Mouse (Mus musculus) right cerebral cortex, adult 18-20 months (tissue): ENCODE results near the gene Pcbp1.

Experiments used
- DNase-seq: peaks from one replicate; pipeline ENCODE4 v3.0.0; 2022; ENCODE audit warnings: mixed read lengths

Pcbp1 gene

DNA sequence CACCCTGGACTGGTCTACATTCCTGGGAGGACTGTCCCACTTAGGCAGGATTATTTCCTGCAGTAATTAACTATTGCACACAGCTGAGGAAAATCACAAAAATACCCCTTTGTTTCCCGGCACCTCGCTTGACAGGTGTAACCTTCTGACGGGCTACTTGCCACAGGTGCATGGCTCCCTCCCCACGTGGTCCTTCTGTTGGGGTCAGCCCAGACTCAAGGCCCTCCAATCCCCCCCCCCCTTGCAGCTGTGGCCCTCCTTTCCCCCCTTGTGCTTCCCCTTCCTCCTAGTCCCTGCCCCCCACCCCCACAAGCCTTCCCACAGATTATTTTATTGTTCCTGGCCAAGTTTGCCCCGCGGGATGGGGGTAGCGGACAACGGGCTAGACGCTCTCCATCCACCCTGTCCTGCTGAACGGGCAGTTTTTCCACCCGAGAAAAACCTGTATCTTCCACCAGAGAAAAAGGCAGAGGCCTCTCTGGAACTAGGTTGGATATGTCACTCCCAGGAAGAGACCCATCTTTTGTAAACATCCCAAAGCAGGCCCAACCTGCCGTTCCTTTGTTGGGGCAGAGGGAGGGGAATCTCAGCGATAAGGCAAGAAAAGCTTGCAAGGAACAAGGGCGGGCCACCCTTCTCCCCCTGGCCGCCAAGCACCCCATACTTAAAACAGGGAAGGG, 2.2 kb downstream of the Pcbp1 start:
- DNase-seq, result no peak

DNA sequence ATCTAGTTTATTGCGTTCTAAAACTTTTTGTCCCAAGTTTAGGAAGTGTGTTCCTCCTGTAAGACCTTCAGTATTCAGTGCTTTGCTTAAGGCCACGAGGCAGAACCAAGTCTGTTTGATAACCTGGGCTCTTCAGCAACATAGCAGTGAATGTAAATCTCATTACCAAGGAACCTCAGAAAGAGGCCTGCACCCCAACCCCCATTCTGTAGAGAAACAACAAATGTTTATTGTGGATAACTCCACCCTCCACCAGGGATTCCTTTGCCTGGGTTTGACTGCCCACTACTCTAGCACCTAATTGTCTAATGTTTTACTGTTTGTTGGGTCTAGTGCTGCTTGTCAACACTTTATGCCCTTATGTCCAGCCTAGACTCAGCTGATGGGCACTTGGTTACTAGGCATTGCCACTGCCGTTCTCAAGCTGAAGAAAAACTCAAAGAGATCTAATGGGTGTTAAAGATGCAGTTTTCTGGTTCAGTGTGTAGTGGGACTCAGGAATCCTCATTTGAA, 2.8 kb downstream of the Pcbp1 start:
- DNase-seq, result no peak

DNA sequence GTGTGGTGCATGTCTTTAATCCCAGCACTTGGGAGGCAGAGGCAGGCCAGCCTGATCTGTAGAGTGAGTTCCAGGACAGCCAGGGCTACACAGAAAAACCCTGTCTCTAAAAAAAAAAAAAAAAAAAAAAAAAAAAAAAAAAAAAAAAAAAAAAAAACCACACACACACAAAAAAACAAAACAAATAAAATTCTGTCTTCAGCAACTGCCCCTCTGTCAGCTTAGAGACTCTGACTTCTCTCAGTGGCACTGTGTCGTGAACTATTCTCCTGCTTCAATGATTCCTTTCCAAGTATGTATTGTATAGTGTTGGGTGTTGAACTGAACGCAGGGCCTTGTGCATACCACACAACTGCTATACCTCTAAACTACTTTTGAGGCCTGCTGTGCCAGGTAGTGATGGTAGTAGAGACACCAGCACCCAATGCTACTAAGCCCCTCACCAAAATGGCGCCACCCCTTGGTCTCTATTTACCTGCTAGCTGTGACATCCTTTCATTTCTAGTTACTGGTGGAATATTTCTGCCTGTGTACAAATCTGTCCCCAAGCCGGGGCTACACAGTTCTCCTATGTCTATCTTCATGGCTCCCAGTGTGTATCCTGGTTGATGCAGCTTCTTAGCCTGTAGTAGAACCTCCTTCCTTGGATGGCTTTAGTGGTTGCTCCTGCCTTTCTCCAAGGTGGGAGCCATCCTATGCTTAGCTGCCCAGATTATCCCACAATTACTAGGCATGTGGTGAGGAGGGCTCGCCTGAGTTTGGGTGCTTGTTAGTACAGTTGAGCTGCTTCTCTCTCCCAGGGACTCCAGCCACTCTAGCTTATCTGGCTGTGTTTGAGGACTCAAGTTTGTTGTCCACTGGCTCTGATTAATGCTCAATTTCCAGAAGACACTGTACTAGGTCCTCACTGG, 3.9 kb downstream of the Pcbp1 start:
- no peak for DNase-seq

DNA sequence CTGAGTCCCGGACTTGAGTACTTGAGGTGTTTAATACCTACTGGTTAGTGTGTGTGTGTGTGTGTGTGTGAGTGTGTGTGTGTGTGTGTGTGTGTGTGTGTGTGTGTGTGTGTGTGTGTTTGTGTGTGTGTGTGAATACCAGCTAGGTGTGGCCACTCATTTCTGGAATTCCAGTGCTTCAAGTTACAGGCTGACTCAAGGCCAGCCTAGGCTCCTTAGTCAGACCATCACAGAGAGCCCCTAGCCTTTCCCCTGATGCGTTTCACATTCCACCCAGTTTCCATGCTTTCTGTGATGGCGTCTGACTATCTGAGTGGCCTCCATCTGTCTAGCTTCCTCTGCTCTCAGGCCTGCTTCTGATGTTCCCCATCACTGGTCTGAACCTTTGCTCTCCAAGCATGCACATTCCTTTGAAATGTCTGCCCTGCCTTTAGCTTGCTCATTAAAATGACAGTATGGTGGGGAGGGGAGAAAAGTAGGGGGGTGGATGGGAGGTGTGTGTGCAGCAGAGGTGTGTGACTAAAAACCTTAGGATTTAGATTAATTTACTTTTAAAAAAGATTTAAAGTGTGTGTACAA, 6.3 kb downstream of the Pcbp1 start:
- DNase-seq, result no peak

DNA sequence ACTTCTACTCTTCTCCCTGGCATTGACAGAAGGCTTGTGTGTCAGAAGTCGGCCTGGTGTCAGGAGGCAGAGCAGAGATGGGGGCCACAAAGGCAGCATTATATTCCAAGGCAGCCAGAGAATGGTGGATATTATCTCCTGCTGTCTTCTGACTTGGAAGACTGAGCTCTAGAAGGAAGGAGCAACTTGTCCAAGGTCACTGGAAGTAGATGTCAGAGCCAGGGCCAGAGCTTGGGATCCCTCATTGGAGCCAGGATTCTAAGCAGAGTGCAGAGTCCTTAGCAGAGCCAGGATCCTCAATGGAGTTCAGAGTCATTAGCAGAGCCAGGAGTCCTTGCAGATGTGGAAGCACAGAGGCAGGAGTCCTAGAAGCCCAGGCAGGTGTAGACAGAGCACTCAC, 10.1 kb downstream of the Pcbp1 start:
- no peak for DNase-seq

DNA sequence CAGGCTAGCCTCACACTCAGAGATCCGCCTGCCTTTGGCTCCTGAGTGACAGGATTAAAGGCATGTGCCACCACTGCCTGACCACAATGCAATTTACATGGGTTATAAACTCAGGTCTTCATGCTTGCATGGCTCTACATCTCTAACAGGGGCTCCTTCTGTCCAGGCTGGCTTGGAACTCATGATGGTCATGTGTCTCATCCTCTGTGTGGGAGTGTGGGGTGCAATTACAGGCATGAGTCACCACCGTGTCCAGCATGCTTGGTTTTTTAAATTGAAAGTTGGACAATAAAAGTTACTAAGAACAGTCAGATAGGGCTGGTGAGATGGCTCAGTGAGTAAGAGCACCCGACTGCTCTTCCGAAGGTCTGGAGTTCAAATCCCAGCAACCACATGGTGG, 12.8 kb downstream of the Pcbp1 start:
- DNase-seq, result no peak

DNA sequence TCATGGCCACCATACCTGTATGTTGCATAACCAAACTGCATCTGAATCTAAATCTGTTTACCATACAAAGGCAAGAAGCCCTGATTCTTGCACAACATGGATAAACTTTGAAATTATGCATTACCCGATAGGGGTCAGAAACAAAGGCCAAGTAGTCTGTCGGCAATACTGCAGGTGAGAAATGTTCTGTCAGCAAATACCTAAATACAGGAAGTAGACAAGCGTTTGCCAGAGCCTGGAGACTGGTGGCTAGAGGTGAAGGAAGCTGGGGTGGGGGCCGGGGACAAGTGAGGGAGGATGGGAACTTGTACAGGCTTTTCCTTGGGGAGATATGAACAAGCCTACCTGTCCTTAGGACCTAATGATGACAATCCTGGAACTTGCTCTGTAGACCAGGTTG, 15.1 kb downstream of the Pcbp1 start:
- DNase-seq, result no peak

DNA sequence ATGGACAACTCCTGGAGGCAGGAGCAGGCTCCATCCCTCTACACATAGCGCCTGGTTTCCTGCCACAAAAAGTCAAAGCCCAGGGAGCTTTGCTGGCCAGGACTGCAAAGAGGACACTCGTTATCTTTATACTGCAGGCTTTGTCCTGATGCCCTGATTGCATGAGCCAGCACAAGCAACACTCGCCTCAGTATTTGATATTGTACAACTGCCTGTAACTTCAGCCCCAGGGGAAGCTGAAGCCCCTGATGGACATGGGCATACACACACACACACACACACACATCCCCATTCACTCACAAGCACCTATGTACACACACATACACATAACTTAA, 16.3 kb downstream of the Pcbp1 start:
- no peak for DNase-seq

DNA sequence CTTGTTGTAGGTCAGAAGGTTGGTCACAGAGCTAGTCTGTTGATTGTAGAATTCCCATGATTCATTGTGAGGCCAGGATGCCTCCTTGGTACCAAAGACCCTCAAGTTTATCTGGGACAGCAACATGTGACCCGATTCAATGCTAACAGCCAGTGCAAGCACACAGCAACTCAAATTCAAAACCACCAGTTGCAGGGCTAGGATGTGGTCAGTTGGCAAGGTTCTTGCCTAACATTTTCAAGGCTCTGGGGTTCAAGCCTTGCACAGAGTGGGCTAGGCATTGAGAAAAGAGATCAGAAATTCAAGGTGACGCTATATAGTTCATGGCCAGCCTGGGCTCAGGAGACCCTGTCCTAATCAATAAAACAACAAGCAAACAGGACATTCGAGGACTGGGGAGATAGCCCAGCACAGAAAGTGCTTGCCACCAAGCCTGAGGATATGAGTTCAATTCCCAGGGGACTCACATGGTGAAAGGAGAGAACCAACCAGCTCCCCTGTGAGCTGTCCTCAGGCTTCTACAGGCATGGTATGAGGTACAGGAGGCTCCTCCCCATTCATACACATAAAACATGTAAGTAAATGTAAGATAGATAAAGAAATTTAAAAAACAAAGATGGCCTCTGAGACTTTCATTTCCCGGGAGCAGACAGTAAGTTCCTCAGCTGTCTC, 16.8 kb downstream of the Pcbp1 start:
- no peak for DNase-seq

DNA sequence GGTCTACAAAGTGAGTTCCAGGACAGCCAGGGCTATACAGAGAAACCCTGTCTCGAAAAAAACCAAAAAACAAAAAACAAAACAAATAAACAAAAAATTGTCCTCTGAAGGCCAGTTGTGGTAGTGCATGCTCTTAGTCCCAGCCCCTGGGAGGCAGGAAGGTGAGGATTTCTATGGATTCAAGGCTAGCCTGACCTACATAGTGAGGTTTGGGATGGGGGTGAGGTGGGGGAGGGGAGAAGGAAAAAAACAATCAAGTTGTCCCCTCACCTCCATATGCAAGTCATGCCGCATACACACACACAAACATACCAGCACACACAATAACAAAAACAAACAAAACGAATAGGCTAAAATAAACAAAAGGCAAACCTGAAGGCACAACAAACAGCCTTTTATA, 17.4 kb downstream of the Pcbp1 start:
- no peak for DNase-seq

DNA sequence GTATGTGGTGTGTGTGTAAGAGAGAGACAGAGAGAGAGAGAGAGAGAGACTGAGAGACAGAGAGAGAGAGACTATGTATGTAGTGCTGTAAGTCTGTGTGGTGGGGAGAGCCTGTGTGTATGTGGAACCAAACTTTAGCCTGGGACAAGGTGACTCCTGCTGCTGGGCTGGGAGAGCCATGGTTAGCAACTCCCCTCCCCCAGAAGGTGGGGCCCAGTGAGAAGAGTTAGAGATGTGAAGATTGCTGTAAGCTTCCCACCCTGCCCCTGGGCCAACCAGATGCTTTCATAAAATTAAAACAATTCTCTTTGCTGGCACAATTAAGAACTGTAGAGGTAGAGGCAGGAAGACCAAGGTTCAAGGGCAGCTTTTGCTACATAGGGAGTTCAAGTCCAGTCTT, 19.0 kb downstream of the Pcbp1 start:
- DNase-seq, result no peak

DNA sequence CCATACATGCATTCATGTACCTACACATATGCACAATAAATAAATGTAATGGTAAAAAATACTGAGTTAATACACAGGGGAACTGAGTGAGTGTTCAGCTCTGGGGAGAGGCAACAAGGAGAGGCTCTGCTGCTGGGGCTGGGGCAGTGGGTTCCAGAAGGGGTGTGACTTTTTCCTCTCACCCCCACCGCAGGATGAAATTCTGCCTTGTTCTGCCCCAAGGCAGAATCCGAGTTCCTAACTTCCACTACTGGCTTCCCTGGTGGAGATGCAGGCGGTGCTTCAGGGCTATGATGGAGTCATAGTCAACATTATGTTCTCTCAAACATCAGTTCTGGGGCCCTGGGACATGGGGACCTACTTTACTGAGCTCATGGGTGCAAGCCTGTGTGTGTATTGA, 19.8 kb downstream of the Pcbp1 start:
- DNase-seq, result no peak

DNA sequence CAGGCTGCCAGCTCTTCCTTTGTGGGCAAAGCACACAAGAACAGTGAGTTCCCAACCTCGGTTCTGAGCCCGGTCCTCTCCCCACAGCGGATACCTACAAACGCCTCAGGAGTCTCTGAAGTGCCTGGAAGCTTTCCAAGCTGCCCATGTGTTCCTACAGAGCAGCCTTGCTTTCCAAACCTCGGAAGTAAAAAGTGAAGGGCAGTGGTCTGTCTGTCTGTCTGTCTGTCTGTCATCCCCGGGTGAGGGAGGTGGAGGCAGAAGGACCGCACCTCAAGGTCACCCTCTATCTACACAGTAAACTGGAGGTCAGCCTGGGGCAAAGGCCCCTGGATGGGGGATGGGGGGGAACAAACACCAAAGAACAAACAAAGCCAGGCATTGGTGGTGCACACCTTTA, 20.4 kb downstream of the Pcbp1 start:
- DNase-seq, result no peak

DNA sequence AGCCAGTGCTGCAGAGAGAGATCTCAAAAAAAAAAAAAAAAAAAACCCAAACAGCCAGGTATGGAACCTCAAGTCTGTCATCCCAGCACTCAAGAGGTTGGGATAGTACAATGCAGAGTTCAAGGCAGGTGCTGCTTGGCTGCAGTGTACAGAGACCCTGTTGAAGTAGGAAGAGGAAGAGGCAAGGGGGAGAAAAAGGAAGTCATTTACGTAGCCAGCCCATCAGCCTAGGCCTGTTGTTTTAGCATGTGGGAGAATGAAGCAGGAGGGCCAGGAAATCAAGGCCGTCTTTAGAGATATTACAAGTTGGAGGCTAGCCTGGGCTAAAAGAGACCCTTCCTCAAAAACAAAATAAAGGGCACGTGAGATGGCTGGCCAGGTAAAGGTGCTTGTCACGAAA, 22.6 kb downstream of the Pcbp1 start:
- DNase-seq, result no peak

DNA sequence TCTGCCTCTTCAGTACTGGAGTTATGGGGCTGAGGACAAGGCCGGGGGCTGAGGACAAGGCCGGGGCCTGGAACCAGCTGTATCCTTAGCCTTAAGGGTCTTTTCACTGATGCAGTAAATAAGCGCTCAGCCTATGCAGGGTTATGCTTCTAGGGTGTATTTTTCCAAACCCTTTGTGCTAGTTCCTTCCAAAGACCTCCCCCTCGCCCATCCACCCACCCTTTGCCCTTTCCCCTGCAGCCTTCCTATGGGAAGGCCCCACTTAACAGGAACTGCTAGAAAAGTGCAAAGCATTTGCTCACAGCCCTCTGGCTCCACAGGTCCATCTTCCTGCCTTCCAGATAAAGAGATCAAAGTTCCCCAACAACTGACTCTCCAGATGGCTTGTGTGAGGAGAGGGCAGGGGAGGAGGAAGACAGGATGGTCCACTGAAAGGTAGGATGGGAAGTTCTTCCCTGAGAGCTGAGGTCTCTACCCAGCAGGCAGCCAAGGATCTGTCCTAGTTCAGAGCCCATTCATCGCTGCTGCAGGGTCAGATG, 26.5 kb downstream of the Pcbp1 start:
- DNase-seq, result no peak

DNA sequence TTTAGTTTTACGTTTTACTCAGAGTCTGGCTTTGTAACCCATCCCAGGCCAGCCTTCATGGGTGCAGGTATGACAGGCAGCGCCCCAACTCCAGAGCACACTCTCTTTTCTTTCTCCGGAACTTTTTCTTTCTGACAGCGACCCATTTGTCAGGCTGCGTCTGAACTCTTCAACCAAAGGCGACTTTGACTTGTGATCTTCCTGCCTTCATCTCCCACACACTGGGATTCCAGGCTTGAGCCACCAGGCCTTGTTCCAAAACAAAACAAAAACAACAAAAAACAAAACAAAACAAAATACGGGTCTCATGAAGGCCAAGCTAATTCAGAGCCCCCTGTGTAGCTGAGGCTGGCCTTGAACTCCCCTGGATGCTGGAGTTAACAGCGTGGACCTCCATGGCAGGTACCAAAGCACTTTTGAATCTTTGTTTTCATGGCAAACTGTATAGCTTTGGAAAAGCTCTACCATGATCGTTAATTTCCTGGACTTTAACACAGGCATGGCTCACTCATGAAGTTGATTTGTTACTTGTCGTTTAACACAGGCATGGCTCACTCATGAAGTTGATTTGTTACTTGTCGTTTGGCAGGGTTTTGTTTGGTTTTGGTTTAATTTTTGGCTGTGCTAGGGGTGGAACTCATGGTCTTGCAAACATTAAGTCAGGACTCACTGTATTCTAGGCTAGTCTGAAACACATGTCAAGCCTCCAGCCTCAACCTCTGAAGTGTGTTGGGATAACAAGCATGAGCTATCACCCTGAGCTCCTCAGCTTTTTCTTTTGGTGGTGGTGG, 28.0 kb downstream of the Pcbp1 start:
- DNase-seq, result no peak

DNA sequence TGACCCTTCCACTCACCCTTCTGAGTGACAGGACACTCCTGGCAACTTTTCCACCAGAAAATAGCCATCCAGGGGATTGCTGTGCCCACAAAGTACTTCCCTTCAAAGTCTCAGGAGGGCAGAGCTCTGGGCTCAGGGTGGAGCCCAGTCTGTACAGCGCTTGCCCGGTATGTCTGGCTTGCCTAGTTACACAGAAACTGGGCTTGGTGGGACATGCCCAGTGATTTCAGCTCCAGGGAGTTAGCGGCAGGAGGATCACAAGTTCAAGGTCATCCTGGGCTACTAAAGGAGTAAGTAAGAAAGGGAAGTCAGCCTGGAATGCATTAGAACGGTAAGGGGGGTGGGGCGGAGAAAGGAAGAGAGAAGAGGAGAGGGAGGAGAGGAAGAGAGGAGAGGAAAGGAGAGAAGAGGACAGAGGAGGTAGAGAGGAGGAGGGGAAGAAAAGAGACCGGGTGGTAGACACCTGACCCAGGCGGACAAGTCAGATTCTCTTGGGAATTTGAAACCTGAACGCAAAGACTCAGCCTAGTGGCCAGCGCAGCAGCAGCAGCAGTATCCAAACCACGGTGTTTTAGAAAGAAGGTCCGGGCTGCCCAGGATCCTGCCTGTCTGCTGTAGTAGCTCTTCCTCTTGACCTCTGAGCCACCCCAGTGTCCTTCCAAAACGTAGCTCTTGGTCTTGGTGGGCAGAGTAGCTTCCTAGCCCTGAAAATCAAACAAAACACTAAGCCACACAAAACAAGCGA, 28.9 kb downstream of the Pcbp1 start:
- no peak for DNase-seq

DNA sequence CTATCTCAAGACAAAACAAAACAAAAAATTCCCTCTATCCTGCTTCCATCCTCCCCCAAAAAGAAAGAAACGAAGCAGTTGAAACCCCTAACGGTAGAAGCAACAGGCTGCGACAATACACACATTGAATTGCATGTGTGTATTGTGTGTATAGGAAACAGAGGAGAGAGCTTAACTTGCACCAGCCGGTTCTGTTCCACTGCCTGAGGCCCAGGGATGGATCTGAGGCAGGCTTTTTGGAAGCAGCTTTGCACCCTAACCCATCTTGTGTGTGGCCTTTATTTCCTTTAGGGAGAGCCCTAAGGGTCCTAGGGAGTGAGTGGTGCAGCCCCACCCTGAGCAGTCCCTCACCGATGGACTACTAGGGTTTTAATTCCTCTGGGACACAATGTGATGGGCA, 29.5 kb downstream of the Pcbp1 start:
- DNase-seq, result no peak

DNA sequence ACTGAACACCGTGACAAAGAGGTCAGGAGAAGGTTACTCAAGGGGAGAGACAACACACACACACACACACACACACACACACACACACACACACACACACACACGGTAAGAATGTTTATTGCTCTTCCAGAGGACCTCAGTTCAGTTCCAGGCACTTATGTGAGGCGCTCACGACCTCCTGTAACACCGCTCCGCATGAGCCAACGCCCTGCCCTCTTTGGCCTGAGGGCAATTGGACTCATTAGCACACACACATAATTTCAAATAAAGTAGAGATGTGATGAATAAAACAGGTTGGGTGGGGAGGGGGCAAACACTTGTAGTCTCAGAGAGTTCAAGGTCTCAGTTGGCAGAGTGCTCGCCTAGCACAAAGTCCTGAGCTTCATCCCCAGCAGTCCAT, 30.0 kb downstream of the Pcbp1 start:
- no peak for DNase-seq

DNA sequence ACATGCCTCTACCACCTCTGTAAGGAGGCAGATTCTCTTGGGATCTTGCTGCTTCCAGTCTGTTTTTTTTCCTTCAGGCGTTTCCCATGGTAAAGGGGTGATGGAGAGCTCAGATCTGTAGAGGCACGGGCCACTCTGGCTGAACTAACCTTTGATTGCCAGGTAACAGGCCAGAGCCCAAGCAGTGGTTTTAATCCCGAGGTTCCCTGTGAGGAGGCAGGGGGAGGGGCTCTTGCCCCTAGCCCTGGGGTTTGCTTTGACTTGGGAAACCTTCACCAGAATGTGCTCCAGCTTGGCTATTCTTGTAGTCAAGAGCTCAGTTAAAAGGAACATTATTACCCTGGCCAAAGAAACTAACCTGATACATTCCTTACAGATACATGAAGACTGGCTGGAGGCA, 30.5 kb downstream of the Pcbp1 start:
- DNase-seq, result no peak

DNA sequence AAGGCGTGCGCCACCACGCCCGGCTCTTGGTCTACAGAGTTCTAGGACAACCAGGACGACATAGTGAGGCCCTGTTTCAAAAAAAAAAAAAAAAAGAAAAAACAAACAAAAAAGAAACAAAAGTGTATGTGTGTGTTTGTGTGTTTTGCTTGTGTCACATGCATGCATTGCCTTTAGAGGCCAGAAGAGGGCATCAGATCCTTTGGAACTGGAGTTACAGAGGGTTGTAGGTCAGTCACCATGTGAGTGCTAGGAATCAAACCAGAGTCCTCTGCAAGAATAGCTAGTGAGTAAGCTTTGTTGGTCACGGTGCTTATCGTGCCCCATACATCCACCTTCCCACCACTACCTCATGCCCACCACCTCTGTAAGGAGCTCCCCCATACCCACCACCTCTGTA, 31.4 kb downstream of the Pcbp1 start:
- no peak for DNase-seq
